Mouse (Mus musculus) kidney, embryonic 15.5 days (tissue): ENCODE measurements around the gene Jmjd1c. TPM values are rescaled to one million over a fixed set of nuclear protein-coding genes. Genes with fewer than 3 reads are reported as not detected.

Experiments used
- ATAC-seq: fragments of 200-750 bp; cut with Nextera tagmentation; replicated peaks from 2 replicates; pipeline ENCODE4 v1.8.0; 2017; ENCODE audit warnings: moderate TSS enrichment; ENCODE audit not compliant: low FRiP score
- H3K27ac ChIP-seq: fragments of 300-500 bp; sonication (generic); 2 replicates; pipeline ENCODE4 v1.5.1; 2015; ENCODE audit warnings: mild to moderate bottlenecking, inconsistent platforms
- H3K27me3 ChIP-seq: fragments of 300-500 bp; sonication (generic); 2 replicates; pipeline ENCODE4 v1.6.1; 2015; ENCODE audit warnings: inconsistent platforms
- H3K36me3 ChIP-seq: fragments of 300-500 bp; sonication (generic); 2 replicates; pipeline ENCODE4 v1.6.1; 2015; ENCODE audit warnings: inconsistent platforms
- H3K4me1 ChIP-seq: fragments of 300-500 bp; sonication (generic); 2 replicates; pipeline ENCODE4 v1.6.1; 2015; ENCODE audit warnings: inconsistent platforms
- H3K4me2 ChIP-seq: fragments of 300-500 bp; sonication (generic); 2 replicates; pipeline ENCODE4 v1.6.1; 2015; ENCODE audit warnings: moderate library complexity, mild to moderate bottlenecking, inconsistent platforms
- H3K4me3 ChIP-seq: fragments of 300-500 bp; sonication (generic); replicated peaks from 2 replicates; pipeline ENCODE4 v1.5.1; 2015; ENCODE audit warnings: mild to moderate bottlenecking, inconsistent platforms
- H3K9ac ChIP-seq: fragments of 300-500 bp; sonication (generic); 2 replicates; pipeline ENCODE4 v1.6.1; 2015; ENCODE audit warnings: mild to moderate bottlenecking, inconsistent platforms
- H3K9me3 ChIP-seq: fragments of 300-500 bp; sonication (generic); replicated peaks from 2 replicates; pipeline ENCODE4 v1.6.1; 2016; ENCODE audit warnings: inconsistent platforms
- WGBS: fragments of 180-500 bp; shearing (Covaris S2); methylation state at CpG from one replicate; pipeline ENCODE4 v1.1.7; 2015; ENCODE audit warnings: mixed read lengths; 5-methylcytosine and 5-hydroxymethylcytosine counted together
- polyA plus RNA-seq: library from polyadenylated mRNA; unstranded; fragments of >200 nt; fragmentation: Nextera tagmentation; extraction: Ambion mirVana; gene quantifications from 2 replicates; pipeline ENCODE4 v1.2.1, GENCODE M21; 2015

Jmjd1c gene
- polyA plus RNA-seq, 1 experiment from 2014 or later = 42.6 TPM

DNA sequence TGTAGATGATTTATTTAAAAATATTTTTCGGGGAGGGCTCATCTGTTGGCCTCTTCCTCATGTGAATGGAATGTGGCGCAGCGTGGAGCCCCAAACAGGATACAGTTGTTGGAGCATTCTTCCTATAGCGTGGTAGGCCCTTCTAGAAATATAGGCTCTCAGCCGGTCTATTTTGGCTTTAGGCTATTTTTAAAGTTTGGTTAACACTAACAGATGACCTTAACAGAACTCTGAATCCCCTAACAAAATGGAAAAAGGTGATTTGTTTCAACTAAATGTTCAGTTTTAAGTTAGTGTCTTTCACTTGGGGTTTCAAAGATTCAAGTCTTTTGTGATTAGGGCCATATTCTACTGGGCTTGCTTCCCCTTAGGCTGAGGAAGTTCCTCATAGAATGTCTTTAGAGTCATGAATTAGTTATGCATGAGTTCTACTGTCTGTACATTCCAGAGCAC is 91.1 kb downstream of the Jmjd1c start:
- no peaks in the 10 kb centered on the region for H3K27me3 ChIP-seq
- H3K4me2 ChIP-seq = peak overlapping the region; percentile 57
- 0 out of 2 replicates have a peak, but pooled peaks cover 8% of the 10 kb centered on the region for H3K36me3 ChIP-seq
- peak overlapping the region; percentile 85 for H3K27ac ChIP-seq
- WGBS = 8% methylated on average over 5 of the region's 5 CpGs
- peak; percentile 54; the same call in 1 of the 2 replicates for ATAC-seq
- peaks cover 21% of the 10 kb centered on the region for H3K4me1 ChIP-seq
- H3K4me3 ChIP-seq = peak overlapping the region; percentile 46
- H3K9ac ChIP-seq = peak overlapping the region; percentile 47; the same call in 1 of the 2 replicates
- H3K9me3 ChIP-seq = no peaks in the 10 kb centered on the region

DNA sequence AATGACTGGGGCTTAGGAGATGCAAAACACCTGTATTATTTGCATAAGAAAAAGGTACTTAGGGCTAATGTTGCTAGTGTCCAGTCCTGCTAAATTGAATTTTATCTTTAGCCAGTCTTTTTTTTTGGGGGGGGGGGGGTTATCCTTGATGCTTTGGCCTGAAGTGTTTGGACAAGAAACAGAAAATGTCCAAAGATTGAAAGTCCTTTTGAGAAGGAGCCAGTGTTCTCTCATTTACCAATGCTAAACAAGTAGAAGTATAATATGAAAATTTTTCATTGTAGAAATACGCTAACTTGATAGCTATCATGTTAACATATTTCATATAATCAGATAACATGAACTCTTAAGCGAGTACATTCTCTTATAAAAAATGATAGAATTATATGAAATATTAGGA is 92.0 kb downstream of the Jmjd1c start:
- no peak overlapping the region for H3K9ac ChIP-seq
- H3K9me3 ChIP-seq = no peaks in the 10 kb centered on the region
- H3K27ac ChIP-seq = no peak overlapping the region
- no peak for ATAC-seq
- peak overlapping the region; percentile 57 for H3K4me2 ChIP-seq
- H3K27me3 ChIP-seq = no peaks in the 10 kb centered on the region
- H3K4me3 ChIP-seq = peak overlapping the region; percentile 46
- WGBS = 76% methylated on average over 2 of the region's 2 CpGs
- peaks cover 14% of the 10 kb centered on the region; the same call in 1 of the 2 replicates for H3K36me3 ChIP-seq
- peaks cover 21% of the 10 kb centered on the region for H3K4me1 ChIP-seq

DNA sequence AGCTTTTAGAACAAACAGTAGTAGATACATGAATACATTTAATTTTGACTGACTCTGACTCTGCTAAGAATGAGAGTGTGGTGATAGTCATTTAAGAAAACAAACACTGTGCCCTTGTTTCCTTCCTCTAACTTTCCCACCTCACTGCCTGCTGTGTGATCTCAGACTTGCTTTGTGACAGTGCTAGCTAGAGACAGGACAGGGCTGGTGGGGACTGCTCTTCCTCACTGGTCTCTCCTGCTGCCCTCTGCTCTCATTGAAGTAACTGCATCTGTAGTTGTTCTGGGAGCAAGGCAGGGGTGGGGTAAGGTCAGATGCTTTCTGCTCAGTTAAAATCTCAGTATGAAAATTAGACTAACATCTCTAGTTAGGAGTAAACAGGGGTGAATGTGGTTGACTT is 93.1 kb downstream of the Jmjd1c start:
- H3K36me3 ChIP-seq = peaks cover 18% of the 10 kb centered on the region
- H3K27me3 ChIP-seq = no peaks in the 10 kb centered on the region
- peaks cover 21% of the 10 kb centered on the region for H3K4me1 ChIP-seq
- H3K4me3 ChIP-seq = no peak overlapping the region
- no peak for ATAC-seq
- no peaks in the 10 kb centered on the region for H3K9me3 ChIP-seq
- H3K4me2 ChIP-seq = no peak overlapping the region
- no peak overlapping the region for H3K27ac ChIP-seq
- H3K9ac ChIP-seq = no peak overlapping the region

DNA sequence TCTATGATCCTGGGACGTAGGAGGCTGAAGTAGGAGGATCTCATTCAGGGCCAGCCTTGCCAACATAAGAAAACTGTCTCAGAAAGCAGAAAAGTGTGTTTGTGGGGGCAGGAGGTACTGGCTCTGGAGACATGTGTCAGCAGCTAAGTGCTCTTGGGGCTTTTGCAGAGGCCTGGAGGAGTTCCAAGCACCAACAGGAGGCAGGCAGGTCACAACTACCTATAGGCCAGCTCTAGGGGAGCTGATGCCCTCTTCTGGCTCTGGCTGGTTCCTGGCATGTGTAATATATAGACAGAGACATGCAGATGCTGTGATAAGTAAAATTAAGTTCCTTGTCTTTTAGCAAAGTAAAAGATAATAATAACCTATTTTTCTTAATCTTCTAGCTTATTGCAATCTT is 94.3 kb downstream of the Jmjd1c start:
- H3K9me3 ChIP-seq = no peaks in the 10 kb centered on the region
- peaks cover 16% of the 10 kb centered on the region for H3K4me1 ChIP-seq
- H3K9ac ChIP-seq = no peak overlapping the region
- ATAC-seq = no peak
- no peak overlapping the region for H3K4me3 ChIP-seq
- no peaks in the 10 kb centered on the region for H3K27me3 ChIP-seq
- H3K27ac ChIP-seq = no peak overlapping the region
- peaks cover 24% of the 10 kb centered on the region for H3K36me3 ChIP-seq
- H3K4me2 ChIP-seq = no peak overlapping the region
- 80% methylated on average over 1 of the region's 1 CpGs for WGBS

DNA sequence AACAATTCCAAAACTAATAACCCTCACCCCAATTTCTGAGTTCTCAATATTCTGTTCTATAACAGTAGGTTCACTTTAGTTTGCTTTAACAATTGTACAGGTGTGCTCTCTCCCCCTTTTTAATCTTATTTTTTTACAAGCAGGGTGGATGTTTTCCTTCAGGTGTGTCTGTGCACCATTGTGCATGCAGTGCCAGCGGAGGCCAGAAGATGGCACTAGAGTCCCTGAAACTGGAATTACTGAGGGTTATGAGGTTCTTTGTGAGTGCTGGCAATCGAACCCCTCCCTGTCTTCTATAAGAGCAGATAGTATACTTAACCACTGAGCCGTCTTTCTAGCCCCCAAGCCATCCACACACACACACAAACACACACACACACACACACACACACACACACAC is 96.4 kb downstream of the Jmjd1c start:
- Histone ChIP-seq H3K36me3 (peaks cover 24% of the 10 kb centered on the region), H3K4me2 (no peak overlapping the region), H3K27me3 (no peaks in the 10 kb centered on the region), H3K27ac (no peak overlapping the region), H3K4me3 (no peak overlapping the region), H3K9me3 (no peaks in the 10 kb centered on the region), H3K4me1 (peaks cover 11% of the 10 kb centered on the region), H3K9ac (no peak overlapping the region)
- 97% methylated on average over 3 of the region's 3 CpGs for WGBS
- no peak for ATAC-seq

DNA sequence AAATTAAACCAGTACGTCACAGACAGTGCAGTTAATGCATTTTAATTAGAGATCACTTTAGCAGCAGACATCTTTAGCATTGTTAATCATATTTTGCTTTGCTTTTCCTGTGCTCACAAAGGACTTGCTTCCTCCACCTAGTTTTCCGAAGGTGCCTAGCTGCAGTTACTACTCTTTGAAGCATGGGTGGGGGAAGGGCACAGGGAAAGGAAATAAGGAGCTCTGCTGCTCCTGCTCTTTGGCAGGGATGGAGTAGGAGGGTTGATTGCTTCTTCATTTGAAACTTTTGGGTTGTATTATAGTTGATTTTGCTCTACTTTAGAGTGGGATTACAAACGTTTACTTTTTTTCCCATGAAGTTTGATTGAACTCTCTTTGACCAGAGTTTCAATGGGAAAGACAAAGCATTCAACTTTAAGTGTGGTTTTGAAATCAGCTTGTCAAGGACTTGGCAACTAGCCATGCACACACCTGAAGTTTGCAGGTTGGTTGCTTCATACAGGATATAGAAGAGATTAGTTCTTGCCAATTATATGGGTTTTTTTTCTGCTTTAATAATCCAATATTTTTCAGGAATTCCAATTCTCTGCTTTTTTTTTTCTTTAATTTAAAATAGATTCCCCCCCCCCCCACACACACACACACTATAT is 97.2 kb downstream of the Jmjd1c start:
- no peak for ATAC-seq
- H3K9me3 ChIP-seq = no peaks in the 10 kb centered on the region
- H3K27ac ChIP-seq = no peak overlapping the region
- no peak overlapping the region for H3K4me3 ChIP-seq
- WGBS = 51% methylated on average over 3 of the region's 3 CpGs
- H3K9ac ChIP-seq = no peak overlapping the region
- H3K4me2 ChIP-seq = no peak overlapping the region
- no peaks in the 10 kb centered on the region for H3K27me3 ChIP-seq
- H3K36me3 ChIP-seq = peaks cover 24% of the 10 kb centered on the region
- peaks cover 6% of the 10 kb centered on the region for H3K4me1 ChIP-seq

DNA sequence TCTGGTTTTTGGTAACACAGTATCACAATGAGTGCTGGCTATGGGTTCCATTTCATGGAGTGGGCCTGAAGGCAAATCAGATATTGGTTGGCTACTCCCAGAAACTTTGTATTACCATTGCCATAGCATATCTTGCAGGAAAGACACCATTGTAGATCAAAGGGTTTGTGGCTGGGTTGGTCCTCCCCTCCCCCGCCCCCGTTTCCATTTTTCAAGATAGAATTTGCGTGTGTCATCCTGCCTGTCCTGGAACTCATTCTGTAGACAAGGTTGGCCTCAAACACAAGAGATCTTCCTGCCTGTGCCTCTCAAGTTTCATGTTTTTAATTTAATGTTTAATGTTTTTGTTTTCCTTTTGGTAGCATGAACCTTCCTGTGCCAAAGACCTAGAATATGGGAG is 98.1 kb downstream of the Jmjd1c start:
- Histone ChIP-seq H3K27ac (no peak overlapping the region), H3K9ac (no peak overlapping the region), H3K27me3 (no peaks in the 10 kb centered on the region), H3K4me2 (no peak overlapping the region), H3K36me3 (peaks cover 24% of the 10 kb centered on the region), H3K9me3 (no peaks in the 10 kb centered on the region), H3K4me1 (peaks cover 5% of the 10 kb centered on the region), H3K4me3 (no peak overlapping the region)
- 92% methylated on average over 3 of the region's 3 CpGs for WGBS
- no peak for ATAC-seq

DNA sequence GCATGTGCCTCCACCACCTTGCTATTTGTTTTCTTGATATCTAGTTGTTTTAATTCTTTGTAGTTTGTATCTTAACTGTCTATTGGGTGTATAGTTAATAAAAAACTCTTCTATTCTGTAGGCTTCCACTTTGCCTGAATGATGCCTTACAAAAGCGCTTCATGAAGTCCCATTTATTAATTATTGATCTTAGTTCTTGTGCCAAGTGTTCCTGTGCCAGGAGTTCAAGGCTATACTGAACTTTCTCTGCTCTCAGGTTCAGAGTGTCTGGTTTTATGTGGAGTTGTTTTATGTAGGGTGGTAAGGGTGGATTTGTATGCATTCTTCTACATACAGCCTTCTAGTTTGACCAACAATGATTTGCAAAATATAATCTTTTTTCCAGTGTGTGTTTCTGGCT is 99.7 kb downstream of the Jmjd1c start:
- H3K27ac ChIP-seq = no peak overlapping the region
- H3K36me3 ChIP-seq = peaks cover 23% of the 10 kb centered on the region
- no peak for ATAC-seq
- H3K9ac ChIP-seq = no peak overlapping the region
- 100% methylated on average over 1 of the region's 1 CpGs for WGBS
- H3K9me3 ChIP-seq = no peaks in the 10 kb centered on the region
- 0 out of 2 replicates have a peak, but pooled peaks cover 3% of the 10 kb centered on the region for H3K4me1 ChIP-seq
- H3K4me3 ChIP-seq = no peak overlapping the region
- H3K27me3 ChIP-seq = no peaks in the 10 kb centered on the region
- no peak overlapping the region for H3K4me2 ChIP-seq

DNA sequence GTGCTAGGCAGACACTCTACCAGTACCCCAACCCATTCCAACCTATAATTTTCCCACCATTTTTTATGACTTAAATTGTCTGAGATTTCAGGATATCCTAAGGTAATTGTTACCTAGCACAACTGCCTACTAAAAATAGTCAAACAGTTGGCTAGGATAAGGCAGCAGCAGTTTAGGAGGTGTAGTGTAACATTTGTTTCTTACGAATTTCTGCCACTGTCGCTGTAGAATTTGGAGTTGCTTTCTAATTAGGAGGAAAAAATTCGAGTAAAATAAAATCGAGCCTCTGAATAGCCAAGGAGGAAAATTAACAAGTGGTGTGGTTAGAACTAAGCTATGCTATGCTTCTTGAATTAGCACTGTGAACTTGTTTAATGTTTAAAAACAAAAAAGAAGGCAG is 101.3 kb downstream of the Jmjd1c start:
- no peak overlapping the region for H3K27ac ChIP-seq
- no peak for ATAC-seq

DNA sequence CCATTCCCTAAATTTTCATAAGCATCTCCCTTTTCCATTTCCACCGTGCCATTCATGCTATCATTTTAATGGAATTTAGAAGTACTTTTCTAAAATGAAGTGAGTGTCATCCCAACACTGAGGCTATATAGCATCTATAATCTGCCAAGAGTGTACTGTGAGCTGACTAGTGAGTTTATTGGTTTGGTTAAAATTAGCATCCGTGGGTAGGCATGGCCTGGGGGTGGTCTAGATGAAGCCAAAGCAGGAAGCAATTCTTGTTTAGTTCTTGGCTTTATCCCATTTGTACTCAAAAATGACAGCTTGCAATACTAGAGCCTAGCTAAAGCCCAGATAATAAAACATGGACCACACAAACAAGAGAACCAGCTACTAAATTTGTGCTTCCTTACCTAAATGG is 101.9 kb downstream of the Jmjd1c start:
- WGBS = 70% methylated on average over 2 of the region's 2 CpGs
- H3K9ac ChIP-seq = no peak overlapping the region

More for the DNA sequence above, 101.3 kb downstream of the Jmjd1c start:
- H3K4me3 ChIP-seq = no peak overlapping the region
- H3K9me3 ChIP-seq = no peaks in the 10 kb centered on the region
- H3K36me3 ChIP-seq = peaks cover 16% of the 10 kb centered on the region
- H3K9ac ChIP-seq = no peak overlapping the region
- H3K27me3 ChIP-seq = no peaks in the 10 kb centered on the region
- H3K4me2 ChIP-seq = no peak overlapping the region
- 76% methylated on average over 4 of the region's 4 CpGs for WGBS
- 0 out of 2 replicates have a peak, but pooled peaks cover 3% of the 10 kb centered on the region for H3K4me1 ChIP-seq

DNA sequence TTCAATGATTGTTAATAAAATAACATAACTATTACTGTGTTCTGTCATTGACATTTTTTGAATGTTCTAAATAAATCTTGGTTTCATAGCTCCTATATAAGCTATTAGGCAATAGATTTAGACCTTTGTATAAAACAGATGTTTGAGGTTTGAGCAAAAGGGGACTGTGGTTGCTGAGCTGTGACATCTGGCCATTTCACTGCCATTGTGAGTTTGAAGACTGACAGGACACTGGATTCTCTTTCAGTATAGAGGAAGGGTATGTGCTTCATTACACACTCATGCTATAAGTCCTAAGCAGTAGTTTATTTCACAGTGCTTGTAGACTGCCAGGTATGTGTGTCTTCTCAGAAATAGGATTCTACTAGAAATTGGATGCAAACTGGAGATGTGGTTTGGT is 105.8 kb downstream of the Jmjd1c start:
- H3K9me3 ChIP-seq = no peaks in the 10 kb centered on the region
- 0 out of 2 replicates have a peak, but pooled peaks cover 3% of the 10 kb centered on the region for H3K4me1 ChIP-seq
- no peak overlapping the region for H3K27ac ChIP-seq
- H3K4me3 ChIP-seq = no peak overlapping the region
- H3K36me3 ChIP-seq = no peaks in the 10 kb centered on the region
- ATAC-seq = no peak
- H3K4me2 ChIP-seq = no peak overlapping the region
- no peaks in the 10 kb centered on the region for H3K27me3 ChIP-seq
- no peak overlapping the region for H3K9ac ChIP-seq

More for the DNA sequence above, 101.9 kb downstream of the Jmjd1c start:
- H3K36me3 ChIP-seq = peaks cover 11% of the 10 kb centered on the region
- ATAC-seq = no peak
- no peak overlapping the region for H3K4me2 ChIP-seq
- 0 out of 2 replicates have a peak, but pooled peaks cover 3% of the 10 kb centered on the region for H3K4me1 ChIP-seq
- H3K4me3 ChIP-seq = no peak overlapping the region
- no peaks in the 10 kb centered on the region for H3K27me3 ChIP-seq
- no peak overlapping the region for H3K27ac ChIP-seq
- no peaks in the 10 kb centered on the region for H3K9me3 ChIP-seq

DNA sequence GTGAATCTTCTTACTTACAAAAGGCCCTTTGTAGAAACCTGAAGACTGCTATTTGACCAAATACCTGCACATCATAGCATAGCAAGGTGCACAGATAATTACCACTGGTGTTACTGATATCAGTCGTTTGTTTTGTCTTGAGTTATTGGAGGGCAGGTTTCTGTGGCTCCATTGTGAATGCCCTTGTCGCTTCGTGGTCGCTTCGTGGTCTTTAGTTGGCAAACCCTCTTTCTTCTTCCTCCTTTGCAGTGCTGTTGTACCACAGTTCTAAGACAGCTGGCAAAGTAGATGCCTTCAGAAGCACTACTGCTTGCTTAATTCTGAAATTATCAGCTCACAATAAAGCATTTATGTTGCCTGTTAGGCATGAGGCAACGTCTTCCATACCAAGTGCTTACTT is 106.5 kb downstream of the Jmjd1c start:
- 0 out of 2 replicates have a peak, but pooled peaks cover 3% of the 10 kb centered on the region for H3K4me1 ChIP-seq
- no peaks in the 10 kb centered on the region for H3K36me3 ChIP-seq
- no peak for ATAC-seq
- no peaks in the 10 kb centered on the region for H3K9me3 ChIP-seq
- no peak overlapping the region for H3K9ac ChIP-seq
- H3K27me3 ChIP-seq = no peaks in the 10 kb centered on the region
- WGBS = 87% methylated on average over 6 of the region's 6 CpGs
- no peak overlapping the region for H3K4me3 ChIP-seq
- H3K27ac ChIP-seq = no peak overlapping the region
- no peak overlapping the region for H3K4me2 ChIP-seq
